Mouse (Mus musculus) central nervous system, embryonic 11.5 days (tissue): ENCODE measurements around the gene Snai3. TPM values are rescaled to one million over a fixed set of nuclear protein-coding genes. Genes with fewer than 3 reads are reported as not detected.

ENCODE experiments used
- polyA plus RNA-seq: library from polyadenylated mRNA; depleted of rRNA; stranded (reverse); fragments of >200 nt; gene quantifications from 2 replicates; pipeline ENCODE4 v1.2.3, GENCODE M21; 2012; rRNA removed

The Snai3 gene
- 0.09 and 0.13 TPM in 2 replicates for polyA plus RNA-seq

GRCm38 (mm10) chr8:122460524-122461472, at the start of gene Snai3:
Gene Snai3, minus strand, starts transcription at chr8:122460733.

DNA sequence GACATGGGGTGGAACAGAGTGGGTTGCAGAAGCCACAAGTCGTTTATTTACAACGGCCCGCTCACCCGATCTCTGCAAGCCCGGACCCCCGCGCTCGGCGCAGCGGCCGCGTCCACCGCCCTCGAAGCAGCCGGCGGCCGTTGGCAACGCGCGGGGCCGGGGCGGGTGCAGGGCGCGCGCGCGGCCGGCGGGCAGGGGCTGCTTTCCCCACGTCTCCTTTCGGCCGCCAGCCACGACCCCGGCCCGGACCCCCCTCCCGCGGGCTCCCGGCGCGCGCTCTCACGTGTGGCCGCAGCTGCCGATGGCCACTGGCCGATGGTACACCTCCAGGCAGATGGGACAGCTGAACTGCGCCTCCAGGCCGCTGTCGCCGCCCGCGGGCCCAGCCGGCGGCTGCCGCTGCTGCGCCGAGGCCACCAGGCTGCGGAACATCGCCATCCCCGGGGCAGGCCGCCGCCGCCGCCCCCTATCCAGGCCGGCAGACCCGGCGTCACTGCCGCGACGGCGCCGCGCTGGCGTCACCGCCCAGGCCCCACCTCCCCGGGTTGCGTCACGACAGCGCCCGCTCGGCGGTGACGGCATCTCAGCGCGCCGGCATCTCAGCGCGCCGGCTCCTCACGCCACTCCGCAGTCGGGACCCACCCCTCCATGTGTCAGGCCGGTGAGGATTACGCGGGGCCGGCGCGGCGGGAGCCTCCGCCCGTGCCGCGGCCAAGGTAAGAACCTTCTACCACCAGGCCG, 15.2 kb upstream of the Snai3 start, which contains the start of the genes Rnf166 and Ctu2:
Gene Rnf166 (minus strand): TSS at position 485 of the 741 bp plus-strand sequence.
Gene Ctu2 (plus strand): TSS at position 564 of the 741 bp plus-strand sequence.

GRCm38 (mm10) chr8:122443262-122444006, 17.1 kb downstream of the Snai3 start, which contains the start of gene Mvd:
Gene Mvd, minus strand, starts transcription at chr8:122443422.

GRCm38 (mm10) chr8:122432443-122433268, 27.9 kb downstream of the Snai3 start, which contains the start of gene Cyba:
Gene Cyba, minus strand, starts transcription at chr8:122432930.

DNA sequence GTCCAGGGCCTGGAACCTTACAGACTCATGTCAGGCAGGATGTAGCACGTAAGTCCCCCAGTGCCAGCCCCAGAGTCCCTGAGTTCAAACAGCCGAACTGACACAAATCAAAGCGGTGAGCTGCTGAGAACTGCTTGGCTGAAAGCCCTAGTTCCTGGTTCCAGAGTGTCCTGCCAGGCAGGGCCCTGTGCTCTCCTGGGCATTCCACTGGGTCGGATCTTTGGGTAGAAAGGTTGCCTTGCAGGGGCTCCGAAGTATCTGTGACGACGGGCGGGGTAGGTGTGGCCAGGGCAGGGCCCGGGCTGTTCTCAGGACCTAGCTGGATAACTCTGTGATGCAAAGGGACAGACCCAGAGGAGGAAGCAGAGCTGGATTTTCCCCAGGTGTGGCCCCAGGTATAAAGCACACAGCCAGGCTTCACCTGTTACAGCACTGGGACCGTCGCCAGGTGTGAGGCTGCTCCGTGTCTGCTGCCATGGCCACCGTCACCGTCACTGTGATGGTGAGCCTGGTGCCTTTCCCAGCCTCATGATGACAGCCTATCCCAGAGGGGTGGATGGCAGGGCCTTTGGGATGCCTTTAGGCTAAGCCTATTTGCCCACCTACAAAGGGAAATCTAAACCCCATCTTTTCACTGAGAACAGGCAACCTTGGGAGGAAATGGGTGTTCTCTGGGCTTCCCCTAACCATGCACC, 39.0 kb downstream of the Snai3 start, which contains the start of gene Il17c:
Gene Il17c (plus strand): TSS at position 645 of the 695 bp plus-strand sequence.

Other genes starting within 250 kb of the Snai3 start
- 16.8 and 59.4 TPM in 2 replicates for gene Zfpm1, start 178.6 kb downstream of the Snai3 start, polyA plus RNA-seq
- 0.06 and 0.07 TPM in 2 replicates for gene Trhr2, start 100.0 kb downstream of the Snai3 start, polyA plus RNA-seq
- 66.3 and 133 TPM in 2 replicates for gene Zc3h18, start 84.1 kb downstream of the Snai3 start, polyA plus RNA-seq
- gene Il17c, start 38.7 kb downstream of the Snai3 start, polyA plus RNA-seq = 0.44 and 0.46 TPM in 2 replicates
- gene Cyba, start 27.8 kb downstream of the Snai3 start, polyA plus RNA-seq = 31.4 and 37.6 TPM in 2 replicates
- gene Mvd, start 17.3 kb downstream of the Snai3 start, polyA plus RNA-seq = 34.6 and 43.5 TPM in 2 replicates
- gene Rnf166, start 15.3 kb upstream of the Snai3 start, polyA plus RNA-seq = 34.0 and 46.0 TPM in 2 replicates
- 60.5 and 74.7 TPM in 2 replicates for gene Ctu2, start 15.4 kb upstream of the Snai3 start, polyA plus RNA-seq
- gene Piezo1, start 90.6 kb upstream of the Snai3 start, polyA plus RNA-seq = 21.0 and 43.3 TPM in 2 replicates
- 62.7 and 81.6 TPM in 2 replicates for gene Cdt1, start 107.3 kb upstream of the Snai3 start, polyA plus RNA-seq
- 141 and 155 TPM in 2 replicates for gene Aprt, start 116.2 kb upstream of the Snai3 start, polyA plus RNA-seq
- gene Galns, start 150.7 kb upstream of the Snai3 start, polyA plus RNA-seq = 4.8 and 6.7 TPM in 2 replicates
- 104 and 108 TPM in 2 replicates for gene Trappc2l, start 150.9 kb upstream of the Snai3 start, polyA plus RNA-seq
- not detected in 2 replicates for gene Pabpn1l, start 162.0 kb upstream of the Snai3 start, polyA plus RNA-seq
- 6.5 and 8.2 TPM in 2 replicates for gene Cbfa2t3, start 238.4 kb upstream of the Snai3 start, polyA plus RNA-seq